7 mouse cellular contexts compared by ENCODE assay signal in the genomic region with DNA sequence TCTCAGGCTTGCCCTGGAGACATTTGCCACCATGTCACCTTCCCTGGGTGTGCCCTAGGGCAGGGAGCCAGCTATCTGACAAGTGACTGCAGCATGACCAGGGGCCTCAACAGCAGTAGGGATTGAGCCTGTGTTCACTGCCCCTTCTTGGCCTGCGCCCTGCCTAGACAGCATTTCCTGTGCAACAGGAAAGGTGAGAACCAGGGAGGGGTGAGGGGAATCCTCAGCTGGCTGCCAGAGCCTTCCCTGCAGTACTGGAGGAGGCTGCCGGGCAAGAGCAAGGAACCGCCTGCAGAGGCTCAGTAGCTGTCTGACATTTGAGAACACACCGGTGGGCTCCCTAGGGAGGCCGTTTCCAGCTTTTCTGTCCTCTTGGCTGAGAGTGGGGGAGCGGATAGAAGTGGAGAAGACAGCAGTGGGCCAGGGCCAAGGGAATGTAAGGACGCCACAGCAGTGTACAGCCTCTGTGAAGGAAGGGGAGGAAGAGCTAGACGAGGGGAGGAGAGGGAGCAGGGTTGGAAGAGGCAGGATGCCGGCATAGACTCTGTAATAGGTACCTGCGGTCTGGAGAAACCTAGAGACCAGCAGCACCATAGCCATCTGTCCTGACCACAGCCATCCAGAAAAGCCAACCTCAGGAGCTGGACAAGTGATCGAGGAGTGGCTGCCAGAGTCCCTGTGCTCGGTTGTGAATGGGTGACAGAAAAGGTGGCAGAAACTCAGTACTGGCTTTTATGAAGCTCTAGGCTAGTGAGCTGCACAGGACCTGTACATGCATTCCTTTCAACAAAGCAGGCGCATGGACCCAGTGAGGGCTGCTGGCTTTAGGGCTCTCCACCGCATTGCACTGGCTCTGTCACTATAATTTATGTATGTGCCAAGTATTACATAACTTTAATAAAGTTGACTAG. TPM values are rescaled to one million over a fixed set of nuclear protein-coding genes. Genes with fewer than 3 reads are reported as not detected.
A peak's percentile ranks its signal among the peaks of the same experiment; 100 is the strongest.
DNase-seq lines count a peak whose midpoint lies in the region; ATAC-seq lines count a peak whose summit lies in the region.

No protein-coding gene starts in this region.

- no peak overlapping the region for H3K9ac ChIP-seq in hindbrain, embryonic 16.5 days (ENCODE audit: low read depth, low read length)
- H3K9ac ChIP-seq in neural tube, embryonic 11.5 days (ENCODE audit: low read length): no peak overlapping the region

- peaks cover 40% of the 10 kb centered on the region for H3K36me3 ChIP-seq in hindbrain, embryonic 16.5 days (ENCODE audit: control insufficient read depth, insufficient read depth, low read length)
- H3K36me3 ChIP-seq in neural tube, embryonic 11.5 days (ENCODE audit: control insufficient read depth, insufficient read depth, low read length): peaks cover 26% of the 10 kb centered on the region

- H3K9me3 ChIP-seq in hindbrain, embryonic 16.5 days (ENCODE audit: control insufficient read depth, low read length): no peaks in the 10 kb centered on the region
- H3K9me3 ChIP-seq in neural tube, embryonic 11.5 days (ENCODE audit: control insufficient read depth, low read length): no peaks in the 10 kb centered on the region

- peak overlapping the region; percentile 74 for H3K27ac ChIP-seq in hindbrain, embryonic 16.5 days (ENCODE audit: low read depth, low read length)
- H3K27ac ChIP-seq in neural tube, embryonic 11.5 days (ENCODE audit: low read depth, low read length): peak overlapping the region; percentile 54; the same call in 1 of the 2 replicates

- peak; percentile 80 for DNase-seq in adrenal gland, adult 8-10 months
- DNase-seq in cerebellum, postnatal 14 days: peak; percentile 69 to 71
- peak; percentile 70 for DNase-seq in gastrocnemius, postnatal 10 days
- peak; percentile 33 for DNase-seq in liver
- peak; percentile 60 for DNase-seq in neural tube, embryonic 11.5 days (ENCODE audit: low spot score)
- peak; percentile 47 for DNase-seq in yolk sac, embryonic 10.5 days (ENCODE audit: low spot score)

- H3K4me2 ChIP-seq in hindbrain, embryonic 16.5 days (ENCODE audit: low read length): no peak overlapping the region
- no peak overlapping the region for H3K4me2 ChIP-seq in neural tube, embryonic 11.5 days (ENCODE audit: low read depth)

- no peaks in the 10 kb centered on the region for H3K27me3 ChIP-seq in hindbrain, embryonic 16.5 days (replicated peaks; ENCODE audit: control insufficient read depth, insufficient read depth, low read length)
- H3K27me3 ChIP-seq in neural tube, embryonic 11.5 days (ENCODE audit: control insufficient read depth, insufficient read depth, low read length): no peaks in the 10 kb centered on the region

- peak; percentile 39; the same call in 1 of the 2 replicates for ATAC-seq in hindbrain, embryonic 16.5 days
- no peak for ATAC-seq in neural tube, embryonic 11.5 days (ENCODE audit: insufficient read depth, low FRiP score, low TSS enrichment)

- WGBS in hindbrain, embryonic 16.5 days: 51% methylated on average over 14 of the region's 14 CpGs
- 48% methylated on average over 14 of the region's 14 CpGs for WGBS in neural tube, embryonic 11.5 days

- no peak overlapping the region for H3K4me3 ChIP-seq in hindbrain, embryonic 16.5 days (ENCODE audit: low read length)
- no peak overlapping the region for H3K4me3 ChIP-seq in neural tube, embryonic 11.5 days (ENCODE audit: low read depth, low read length)

- H3K4me1 ChIP-seq in hindbrain, embryonic 16.5 days (ENCODE audit: control insufficient read depth, insufficient read depth, low read depth, low read length): peaks cover 18% of the 10 kb centered on the region
- peaks cover 9% of the 10 kb centered on the region for H3K4me1 ChIP-seq in neural tube, embryonic 11.5 days (ENCODE audit: control insufficient read depth, insufficient read depth, low read length)

RNA-seq across cellular contexts. Expression of a gene that starts 8.7 kb away (rescaled TPM):
- 1,000 to 10,000 TPM; 1,457 to 1,759 (median 1,529) TPM for total RNA-seq in adrenal gland, adult 8-10 months (2022)
- 100 to 1,000 TPM; 765 to 781 TPM for total RNA-seq in gastrocnemius, postnatal 10 days (2021)
- 4,094 and 4,423 TPM in 2 replicates for polyA plus RNA-seq in hindbrain, embryonic 16.5 days (2015; fragmentation: Nextera tagmentation; extraction: Ambion mirVana)
- 4,780 and 5,005 TPM in 2 replicates for polyA plus RNA-seq in neural tube, embryonic 11.5 days (2014; fragmentation: Nextera tagmentation; extraction: Ambion mirVana)

RNA-seq across cellular contexts. Expression of a gene that starts 17.6 kb away (rescaled TPM):
- total RNA-seq in adrenal gland, adult 8-10 months (2022): 10 to 100 TPM; 51.9 to 66.8 (median 59.9) TPM
- total RNA-seq in gastrocnemius, postnatal 10 days (2021): 10 to 100 TPM; 31.8 to 34.3 TPM
- 29.1 and 29.6 TPM in 2 replicates for polyA plus RNA-seq in hindbrain, embryonic 16.5 days (2015; fragmentation: Nextera tagmentation; extraction: Ambion mirVana)
- polyA plus RNA-seq in neural tube, embryonic 11.5 days (2014; fragmentation: Nextera tagmentation; extraction: Ambion mirVana): 23.4 and 25.4 TPM in 2 replicates

RNA-seq across cellular contexts. Expression of a gene that starts 37.7 kb away (rescaled TPM):
- 10 to 100 TPM; 68.9 to 84.3 (median 80.5) TPM for total RNA-seq in adrenal gland, adult 8-10 months (2022)
- 10 to 100 TPM; 66.2 to 67.3 TPM for total RNA-seq in gastrocnemius, postnatal 10 days (2021)
- polyA plus RNA-seq in hindbrain, embryonic 16.5 days (2015; fragmentation: Nextera tagmentation; extraction: Ambion mirVana): 223 and 239 TPM in 2 replicates
- polyA plus RNA-seq in neural tube, embryonic 11.5 days (2014; fragmentation: Nextera tagmentation; extraction: Ambion mirVana): 762 and 797 TPM in 2 replicates
